Mouse (Mus musculus) spleen, adult 2 months (tissue): Measurements from ENCODE around the gene Rab40c.

Experiments
- CTCF ChIP-seq: fragments of 200-500 bp; IDR thresholded peaks from 2 replicates; pipeline ENCODE4 v1.5.1; 2011; ENCODE audit warnings: mild to moderate bottlenecking, inconsistent platforms; ENCODE audit not compliant: insufficient read depth, insufficient read length, insufficient replicate concordance; ENCODE audit errors: extremely low read depth
- POLR2A ChIP-seq: fragments of 200-500 bp; IDR thresholded peaks from 2 replicates; pipeline ENCODE4 v1.6.1; 2011; ENCODE audit warnings: low read depth, low read length, inconsistent platforms

DNA sequence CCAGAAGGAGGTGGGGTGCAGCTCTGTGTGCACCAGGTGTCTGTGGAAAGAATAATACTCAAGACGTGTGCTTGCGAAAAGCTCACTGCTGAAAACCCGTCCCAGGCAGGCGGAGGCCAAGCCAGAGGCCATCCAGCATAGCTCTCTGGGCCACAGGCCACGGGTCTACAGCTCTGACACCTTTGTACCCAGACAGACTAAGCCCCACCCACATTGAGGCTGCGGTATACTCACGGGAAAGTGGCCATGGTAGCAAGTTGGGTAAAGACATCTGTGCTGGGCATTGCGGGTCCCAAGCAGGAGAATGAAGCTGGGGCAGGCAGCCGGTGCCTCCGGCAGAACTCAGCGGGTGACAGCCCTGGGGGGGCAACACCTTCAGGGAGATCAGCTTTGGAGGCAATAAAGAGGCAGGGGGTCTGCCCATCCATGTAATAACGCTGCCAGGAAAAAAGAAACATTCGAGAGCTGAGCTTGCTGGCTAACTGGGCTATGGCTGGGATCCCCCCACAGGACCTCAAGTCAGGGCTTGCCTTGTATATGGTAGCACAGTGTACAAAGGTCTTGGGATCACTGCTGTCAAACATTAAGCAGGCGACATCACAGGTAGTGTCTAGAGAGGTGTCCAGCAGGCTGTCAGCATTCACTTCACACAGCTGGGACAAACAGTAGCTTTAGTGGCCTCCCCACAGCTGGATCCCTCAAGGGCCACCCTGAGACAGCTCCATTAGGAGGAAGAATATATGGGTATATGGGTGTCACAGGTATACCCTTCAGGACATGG is 79.9 kb downstream of the Rab40c start:
- TF ChIP-seq CTCF, result no peak
- no peak for TF ChIP-seq POLR2A
